Mouse (Mus musculus) adrenal gland, postnatal 10 days (tissue): ENCODE measurements at regions not wholly inside any gene's neighbourhood (a gene's known extent, or its start where the extent isn't known, plus 50 kb on each side); places are given as distances from the start of the nearest gene placed in this dataset.
"Not testable (repeated sequence)": the region's sequence is repeated elsewhere in the genome, so short reads cannot be mapped to it uniquely, and the experiment has no call there.

Experiments used
- DNase-seq: peaks from one replicate; pipeline ENCODE4 v3.0.0; 2021; ENCODE audit warnings: mixed read lengths

DNA sequence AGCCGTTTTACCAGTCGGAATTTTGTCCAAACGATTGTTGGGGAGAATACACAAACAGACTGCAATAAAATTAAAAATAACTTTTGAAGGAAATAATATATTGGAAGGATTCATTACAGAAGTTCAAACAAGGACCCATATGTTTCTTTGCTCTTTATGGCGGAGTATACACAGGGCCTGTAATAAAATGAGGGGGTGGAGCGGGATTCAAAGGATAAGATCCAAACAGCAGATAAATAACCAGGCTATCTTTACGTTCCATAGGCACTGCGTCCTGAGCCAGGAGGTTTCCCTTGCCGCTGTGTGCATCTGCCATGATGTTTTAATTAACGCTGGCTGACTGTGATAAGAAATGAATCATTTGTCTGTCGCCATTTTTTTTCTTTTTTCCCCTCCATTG is 490.6 kb upstream of the Sall1 start:
- DNase-seq: no peak

DNA sequence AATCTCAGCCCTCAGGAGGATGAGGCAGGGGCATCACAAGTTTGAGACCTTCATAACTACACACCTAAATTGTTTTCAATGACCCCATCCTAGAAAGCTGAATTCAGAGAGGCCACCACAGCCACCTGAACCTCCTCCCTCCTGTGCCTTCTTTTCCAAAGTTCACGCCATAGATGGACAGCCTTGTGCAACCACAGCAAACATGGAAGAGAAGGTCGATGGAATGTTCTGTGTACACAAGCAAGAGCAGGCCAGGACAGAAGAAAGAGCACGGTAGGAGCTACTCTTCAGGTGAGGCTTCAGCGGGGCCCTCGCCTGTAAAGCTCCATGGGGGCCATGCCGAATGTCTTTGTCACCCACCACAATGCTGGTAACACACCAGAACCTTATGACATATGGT is 481.1 kb upstream of the Sall1 start:
- DNase-seq: no peak

DNA sequence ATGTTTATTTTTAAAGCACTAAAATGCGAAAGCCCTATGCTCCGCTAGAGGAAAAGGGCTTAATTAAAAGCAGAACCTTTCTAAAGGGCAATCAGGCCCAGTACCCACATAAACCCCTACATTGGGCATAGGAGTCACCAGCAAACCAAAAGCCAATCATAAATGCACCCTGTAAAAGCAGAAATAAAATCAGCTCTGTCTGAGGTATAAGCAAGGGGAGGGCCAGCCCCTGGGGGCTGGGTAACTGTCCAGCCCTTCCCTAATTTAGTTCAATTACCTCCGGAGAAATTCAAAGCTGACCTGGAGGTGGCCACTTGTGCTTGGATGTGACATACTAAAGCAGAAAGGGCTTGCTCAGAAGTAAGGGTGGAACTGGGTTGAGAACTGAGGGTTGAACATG is 479.4 kb upstream of the Sall1 start:
- DNase-seq: no peak

DNA sequence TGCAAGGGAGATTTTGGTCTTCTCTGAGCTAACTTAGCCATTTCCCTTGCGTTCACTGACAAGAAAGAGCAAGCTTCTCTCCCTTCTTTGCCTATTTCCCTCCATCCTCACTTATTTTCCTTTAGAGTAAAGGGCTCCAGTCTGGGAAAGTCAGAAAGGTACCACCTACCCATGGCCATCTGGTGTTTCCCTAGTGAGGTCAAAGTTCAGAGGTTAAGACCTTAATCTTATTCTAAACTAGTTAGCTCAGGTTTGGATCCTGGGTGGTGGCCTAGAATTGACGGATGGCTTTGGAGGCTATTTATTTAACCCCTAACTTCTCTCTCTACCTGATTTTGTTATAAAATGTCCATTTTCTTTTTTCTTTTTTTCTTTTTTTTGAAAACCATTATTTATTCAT is 472.6 kb upstream of the Sall1 start:
- no peak for DNase-seq

DNA sequence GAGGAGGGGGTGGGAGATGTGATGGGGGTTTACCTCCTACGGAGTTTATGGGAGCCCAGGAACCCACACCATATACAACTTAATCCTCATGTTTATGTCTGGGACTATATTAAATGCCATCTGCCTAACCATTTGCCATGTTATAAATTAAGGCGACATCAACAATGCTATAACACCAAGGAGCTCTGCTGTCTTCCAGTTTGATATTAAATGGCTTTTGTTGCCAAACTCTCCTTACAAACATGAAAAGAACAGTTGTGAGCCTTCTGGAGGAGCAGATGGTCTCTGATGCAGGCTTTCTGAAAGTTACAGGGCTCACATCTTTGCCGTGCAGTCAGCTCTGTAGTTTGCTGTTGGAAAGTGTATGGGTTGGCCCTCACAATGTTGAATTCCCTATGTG is 470.3 kb upstream of the Sall1 start:
- no peak for DNase-seq

DNA sequence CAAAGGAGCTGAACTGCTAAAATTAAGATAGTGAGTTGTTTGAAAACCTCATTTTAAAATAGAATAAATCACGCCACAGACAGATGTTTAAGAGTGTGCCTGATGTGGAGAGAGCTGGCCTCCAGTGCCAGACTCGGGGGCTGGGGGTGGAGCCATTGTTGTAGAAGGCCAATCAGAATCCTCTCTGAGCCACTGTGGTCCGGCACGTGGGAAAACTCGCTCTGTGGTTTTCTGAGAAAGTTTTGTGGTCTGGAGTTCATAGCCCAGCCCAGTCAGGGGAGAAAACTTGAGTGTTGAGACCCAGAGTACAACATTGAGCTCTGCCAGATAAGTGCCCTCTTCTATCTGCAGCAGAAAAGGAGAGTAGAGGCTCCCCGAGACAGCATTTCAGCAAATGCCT is 463.7 kb upstream of the Sall1 start:
- no peak for DNase-seq

DNA sequence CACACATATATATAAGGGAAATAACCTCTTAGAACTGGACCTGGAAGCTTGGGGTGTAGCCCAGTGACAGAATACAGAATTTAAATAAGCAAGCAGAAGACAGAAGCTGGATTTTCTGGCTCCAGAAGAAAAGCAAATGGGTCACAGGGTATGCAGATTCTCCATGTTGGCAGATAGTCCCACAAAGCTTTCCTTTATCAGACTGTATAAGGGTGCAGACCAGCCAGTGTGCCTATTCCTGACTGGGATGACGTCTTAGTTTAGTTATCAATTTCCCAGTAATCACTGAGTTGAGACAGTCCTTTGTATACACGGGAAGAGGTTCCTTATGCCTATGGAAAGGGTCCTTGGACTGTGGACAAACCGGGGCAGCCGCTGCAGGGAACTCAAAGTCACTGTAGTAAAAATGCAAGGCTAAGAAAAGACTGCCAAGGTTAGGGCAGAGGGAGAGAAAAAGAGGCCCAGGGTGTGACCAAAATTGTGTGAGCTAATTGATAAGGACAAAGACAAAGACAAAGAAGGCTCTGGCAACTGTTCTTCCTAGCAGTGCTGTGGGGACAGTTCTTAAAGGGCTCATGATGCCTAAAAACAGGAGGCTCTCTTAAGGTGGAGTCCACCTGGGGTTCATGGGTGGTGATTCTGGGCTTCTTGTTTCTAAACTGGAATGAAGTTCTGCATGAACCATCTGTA is 459.7 kb upstream of the Sall1 start:
- no peak for DNase-seq

DNA sequence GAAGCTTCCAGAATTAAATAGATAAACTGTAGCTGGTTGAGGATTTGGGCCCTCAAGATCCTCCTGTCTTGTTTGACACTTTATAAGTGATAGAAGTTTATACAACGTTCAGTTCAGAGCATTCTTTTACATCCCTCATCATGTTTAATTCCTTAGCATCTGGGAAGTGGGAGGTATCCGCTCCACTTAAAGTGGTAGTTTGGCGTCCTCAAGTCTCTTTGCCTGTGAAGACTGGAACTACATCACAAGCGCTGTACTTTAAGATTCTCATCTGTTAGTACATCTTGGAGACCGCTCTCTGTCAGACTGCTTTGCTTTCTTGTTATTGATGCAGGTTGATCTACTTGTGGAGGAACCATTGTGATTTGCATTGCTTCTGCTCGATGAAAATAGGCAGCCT is 459.1 kb upstream of the Sall1 start:
- no peak for DNase-seq

DNA sequence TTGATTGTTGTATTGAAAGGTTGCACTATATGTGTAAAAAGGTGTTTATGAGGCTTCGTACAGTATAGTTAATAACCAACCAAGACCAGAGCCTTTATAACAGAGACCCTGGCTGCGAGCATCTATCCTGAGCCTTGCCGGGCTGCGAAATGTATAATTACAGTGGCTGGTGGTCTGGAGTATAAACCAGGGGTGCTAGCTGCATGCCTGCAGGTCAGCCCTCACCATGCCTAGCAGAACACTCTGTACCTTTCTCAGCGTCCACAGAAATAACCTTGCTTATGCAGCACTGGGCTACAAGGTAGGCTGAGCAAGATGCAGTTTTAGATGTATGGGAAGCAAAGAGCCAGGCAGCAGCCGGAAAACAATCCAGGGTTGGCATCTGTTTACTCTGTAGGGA is 457.8 kb upstream of the Sall1 start:
- no peak for DNase-seq

DNA sequence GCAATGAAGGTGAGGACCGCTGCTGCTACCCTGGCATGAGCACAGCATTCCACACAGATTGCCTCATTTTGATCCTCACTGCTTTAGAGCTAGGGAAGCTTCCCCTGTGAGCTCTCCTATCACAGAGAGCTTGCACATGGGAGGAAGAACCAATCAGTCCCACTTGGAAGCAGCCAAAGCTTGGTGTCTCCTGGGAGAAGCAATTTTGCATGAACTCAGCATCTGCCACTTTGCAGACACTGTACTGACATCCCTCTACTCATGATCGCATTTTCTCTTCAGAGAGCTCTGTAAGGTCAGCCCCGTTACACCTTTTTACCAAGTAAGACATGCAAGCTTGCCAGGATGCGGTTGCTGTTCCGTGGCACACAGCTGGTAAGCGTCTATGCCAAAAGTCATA is 455.9 kb upstream of the Sall1 start:
- DNase-seq: no peak

DNA sequence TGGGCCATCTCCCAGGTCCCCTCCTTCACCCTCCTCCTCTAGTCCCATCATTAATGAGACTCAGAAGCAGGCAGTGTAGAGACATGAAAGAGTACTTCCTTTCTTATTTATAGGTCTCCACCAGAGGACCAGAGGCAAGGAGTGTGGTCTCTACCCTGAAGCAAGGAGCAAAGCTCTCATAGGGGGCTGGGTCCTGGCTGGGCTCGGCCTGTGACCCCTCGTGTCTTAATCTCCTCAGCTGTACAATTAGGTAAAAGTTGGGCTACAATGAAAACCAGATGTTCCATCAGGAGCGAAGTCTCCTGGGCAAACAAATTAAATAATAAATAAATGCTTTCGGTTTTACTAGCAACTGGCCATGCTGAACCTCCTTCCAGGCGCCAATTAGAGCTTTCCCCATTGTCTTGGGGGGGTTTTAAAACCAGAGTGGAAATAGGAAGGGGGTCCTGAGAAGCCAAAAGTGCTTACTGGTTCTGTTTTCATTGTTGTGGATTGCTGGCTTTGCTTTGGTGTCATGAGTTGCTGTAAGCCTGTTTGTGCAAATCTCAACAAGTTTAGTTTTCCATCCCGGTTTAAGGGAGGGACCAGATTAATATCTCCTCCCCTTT is 454.2 kb upstream of the Sall1 start:
- DNase-seq: no peak

DNA sequence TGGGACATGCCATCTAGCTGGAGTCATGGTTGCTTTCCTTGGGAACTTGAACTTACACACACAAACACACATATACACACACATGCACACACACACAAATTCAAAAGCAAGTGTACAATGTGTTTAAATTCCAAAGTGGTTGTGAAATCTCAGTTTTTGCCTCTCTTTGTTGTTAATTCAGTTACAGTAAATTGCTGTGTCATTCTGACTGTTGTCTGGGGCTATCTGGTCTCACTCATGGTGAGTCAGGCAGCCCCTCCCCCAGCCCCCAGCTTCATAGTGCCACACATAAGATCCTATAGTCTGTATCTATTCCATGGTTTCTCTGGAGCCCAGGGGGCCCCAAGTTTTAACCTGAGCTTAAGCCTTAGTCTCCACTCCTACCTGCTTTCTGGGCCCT is 448.4 kb upstream of the Sall1 start:
- no peak for DNase-seq

DNA sequence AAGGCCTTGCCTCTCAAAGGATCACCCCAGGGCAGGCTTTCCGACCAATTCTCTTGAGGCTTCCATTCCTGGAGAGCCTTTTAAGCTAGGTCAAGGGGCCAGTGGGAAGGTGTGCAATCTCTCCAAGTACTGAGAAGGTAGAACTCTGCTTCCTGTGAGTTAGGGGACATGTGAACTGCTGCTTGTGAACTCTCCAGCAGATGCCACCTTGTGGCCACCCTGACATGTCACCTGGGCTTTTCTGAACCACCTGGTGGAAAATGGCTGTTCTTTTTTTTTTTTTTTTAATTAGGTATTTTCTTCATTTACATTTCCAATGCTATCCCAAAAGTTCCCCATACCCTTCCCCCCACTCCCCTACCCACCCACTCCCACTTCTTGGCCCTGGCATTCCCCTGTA is 438.5 kb upstream of the Sall1 start:
- DNase-seq: not testable (repeated sequence)

DNA sequence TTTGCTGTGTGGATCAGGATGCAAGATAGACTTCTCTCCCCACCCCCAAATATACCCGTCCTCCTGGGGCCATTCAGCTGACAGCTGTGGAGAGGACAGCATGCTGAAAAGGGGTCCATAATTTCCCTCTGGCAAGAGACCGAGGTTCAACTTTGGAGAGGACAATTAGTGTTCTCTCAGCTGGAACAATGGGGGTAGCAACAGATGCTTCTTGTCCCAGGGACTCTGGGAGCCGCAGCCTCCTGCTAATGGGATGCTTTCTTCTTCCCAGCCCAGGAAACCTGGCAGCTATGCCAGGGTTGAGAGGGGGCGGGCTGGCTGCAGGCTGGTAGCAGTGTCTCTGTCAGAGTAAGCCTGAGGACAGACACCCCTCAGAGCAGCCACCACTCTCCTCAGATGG is 433.0 kb upstream of the Sall1 start:
- no peak for DNase-seq

DNA sequence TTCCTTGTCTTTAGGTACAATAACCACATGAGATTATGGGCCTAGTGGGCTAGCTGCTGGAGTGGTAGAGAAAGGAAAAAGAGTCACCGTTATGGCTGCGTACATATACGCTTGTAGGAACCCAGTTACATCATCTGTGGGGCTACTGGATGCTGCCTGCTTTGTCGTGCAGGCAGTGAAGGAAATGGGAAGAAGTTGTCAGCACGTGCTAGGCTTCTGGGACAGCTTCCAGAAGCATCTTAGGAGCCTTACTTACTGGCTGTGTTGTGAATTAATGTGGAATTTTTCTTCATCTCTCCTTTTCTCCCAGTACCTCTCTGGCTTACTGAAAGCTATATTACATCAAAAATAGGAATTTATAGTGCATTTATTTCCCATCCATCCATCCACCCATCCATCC is 427.2 kb upstream of the Sall1 start:
- no peak for DNase-seq

DNA sequence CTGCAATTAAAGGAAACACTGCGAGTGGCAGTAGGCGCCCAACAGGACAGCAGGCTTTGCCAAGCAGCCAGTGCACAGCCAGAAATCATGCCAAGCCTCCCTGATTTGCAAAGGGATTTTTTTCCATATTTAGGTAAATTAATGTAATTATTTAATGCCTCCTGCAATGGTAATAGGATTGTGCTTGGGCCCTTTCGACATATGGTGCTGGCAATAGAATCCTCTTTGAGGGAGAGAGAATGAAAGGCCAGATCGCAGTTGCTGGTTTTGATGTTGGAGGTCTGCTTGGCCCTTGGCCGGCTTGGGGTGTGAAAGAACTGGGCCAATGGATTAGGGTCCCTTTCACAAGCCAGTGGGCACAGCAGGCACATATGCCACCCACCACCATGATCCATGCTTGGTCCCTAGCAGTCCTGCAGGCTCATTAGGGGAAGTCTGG is 424.8 kb upstream of the Sall1 start:
- DNase-seq: no peak

DNA sequence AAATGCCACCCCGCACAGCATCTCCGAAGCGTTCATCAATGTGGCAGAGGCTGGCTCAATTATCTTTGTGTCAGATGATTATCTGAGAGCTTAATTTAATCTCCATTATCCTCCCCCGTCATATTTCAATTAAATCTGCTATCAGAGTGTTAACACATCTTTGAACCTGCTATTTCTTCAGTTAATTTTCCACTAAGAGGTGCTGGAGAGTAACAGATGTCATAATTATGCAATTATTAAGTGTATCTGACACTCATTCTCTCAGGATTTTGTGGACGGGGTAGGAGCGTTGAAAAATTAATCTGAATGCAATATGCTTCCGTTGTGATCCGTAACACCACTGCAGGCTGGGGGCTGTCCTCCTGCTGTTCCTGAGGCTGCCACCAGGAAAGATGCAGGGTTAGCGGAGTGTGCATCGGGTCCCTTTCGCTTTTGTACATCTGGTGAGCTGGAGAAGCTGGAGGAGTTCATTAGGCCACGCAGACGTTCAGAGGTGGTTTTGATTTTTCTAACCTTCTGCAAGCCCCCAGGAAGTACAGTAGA is 421.3 kb upstream of the Sall1 start:
- DNase-seq: no peak

DNA sequence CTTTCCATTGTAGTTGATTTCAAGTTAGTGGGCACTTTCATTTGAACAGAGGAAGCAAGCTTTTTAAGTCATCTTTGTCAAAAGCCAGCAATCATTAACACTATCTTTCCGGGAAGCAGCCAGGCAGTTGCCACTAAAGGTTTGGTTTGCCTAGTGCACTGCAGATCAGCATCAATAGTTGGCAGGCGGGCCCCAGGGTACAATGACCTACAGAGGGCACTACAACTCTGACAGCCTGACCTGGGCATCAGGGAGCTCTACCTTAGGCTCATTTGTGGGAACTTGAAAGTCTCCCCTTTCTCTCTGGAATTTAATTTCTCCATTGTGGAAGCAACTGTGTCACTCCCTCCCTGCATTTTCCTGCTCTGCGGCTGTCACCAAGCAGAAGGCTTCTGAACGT is 412.6 kb upstream of the Sall1 start:
- DNase-seq: no peak

DNA sequence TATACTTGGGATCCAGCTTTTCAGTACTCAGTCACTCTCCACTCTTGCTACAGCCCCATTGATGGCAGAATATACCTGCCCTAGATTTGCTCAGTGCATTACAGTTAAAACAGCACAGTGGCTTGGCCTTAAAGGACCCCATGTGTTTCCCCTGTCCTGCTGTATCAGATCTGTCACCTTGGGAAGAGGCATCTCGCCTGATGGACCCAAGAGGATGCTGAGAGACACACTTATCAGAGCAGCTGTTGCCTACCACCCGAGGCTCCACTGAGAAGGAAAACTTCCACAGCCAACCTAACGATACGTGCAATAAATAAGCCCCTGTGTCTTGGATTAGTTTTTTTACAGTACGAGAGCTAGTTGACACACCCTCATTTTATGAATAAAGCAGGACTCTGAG is 411.8 kb upstream of the Sall1 start:
- no peak for DNase-seq

DNA sequence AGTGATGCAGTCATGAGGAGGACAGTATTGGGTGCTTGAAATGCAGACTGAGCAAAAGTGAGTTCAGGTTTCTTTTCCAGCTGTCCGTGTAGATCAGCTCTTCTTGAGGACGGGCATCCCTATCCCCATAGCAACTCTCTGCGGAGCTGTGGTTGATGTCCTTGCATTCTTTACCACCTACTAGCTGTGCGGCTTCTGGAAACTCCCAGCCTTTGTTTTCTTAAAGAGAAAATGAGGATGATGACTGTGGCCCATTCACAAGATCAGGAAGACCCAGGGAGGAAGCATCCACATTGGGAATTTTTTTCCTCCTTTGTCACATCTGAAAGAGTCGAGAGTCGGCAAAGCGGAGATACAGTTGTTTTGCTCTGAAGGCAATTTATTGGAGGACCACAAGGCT is 410.2 kb upstream of the Sall1 start:
- DNase-seq: no peak

DNA sequence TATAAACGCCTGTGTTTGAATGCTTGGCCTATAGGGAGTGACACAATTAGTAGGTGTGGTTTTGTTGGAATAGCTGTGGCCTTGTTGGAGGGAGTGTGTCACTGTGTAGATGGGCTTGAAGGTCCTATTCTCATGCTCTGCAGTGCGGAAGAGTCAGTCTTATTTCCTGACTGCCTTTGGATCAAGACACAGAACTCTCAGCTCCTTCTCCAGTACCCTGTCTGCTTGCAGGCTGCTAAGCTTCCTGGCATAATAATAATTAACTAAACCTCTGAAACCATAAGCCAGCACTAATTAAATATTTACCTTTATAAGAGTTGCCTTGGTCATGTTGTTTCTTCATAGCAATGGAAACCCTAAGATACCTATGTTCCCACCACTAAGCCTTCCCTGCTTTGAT is 409.8 kb upstream of the Sall1 start:
- no peak for DNase-seq

DNA sequence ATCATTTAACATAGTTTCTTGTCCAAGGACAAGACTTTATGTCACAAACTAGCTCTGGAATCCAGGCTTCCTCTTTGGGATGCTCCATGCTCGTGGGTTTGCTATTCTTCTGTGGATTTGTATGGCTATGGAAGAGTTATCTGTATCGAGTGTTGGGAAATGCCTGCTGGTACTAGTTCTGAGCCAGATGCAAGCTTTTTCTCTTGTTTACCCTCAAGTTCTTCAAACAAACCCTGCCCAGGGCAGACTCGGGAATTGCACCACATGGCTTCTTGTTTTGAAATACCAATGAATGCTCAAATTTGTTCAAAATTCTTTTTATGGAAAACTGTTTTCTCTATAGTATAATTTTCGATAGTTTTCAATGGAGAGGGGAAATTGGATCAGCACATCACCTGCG is 400.5 kb upstream of the Sall1 start:
- no peak for DNase-seq

DNA sequence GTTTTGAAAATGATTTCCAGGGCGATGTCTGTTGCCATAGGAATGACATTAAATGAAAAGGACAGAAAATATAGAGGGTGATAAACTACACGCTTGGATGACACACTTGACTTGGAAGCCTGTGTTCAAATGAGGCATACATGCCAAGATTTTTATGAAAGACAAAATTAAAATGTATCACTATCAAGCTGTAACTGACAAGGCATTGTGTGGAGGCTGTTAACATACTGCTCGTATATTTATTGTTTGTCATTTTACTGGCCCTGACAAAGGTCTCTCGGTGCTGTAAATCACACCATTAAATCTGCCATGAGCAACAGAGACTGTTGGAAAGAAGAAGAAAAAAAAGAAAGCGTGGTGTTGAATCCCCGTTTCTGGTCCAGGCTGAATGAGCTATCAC is 395.3 kb upstream of the Sall1 start:
- DNase-seq: no peak

DNA sequence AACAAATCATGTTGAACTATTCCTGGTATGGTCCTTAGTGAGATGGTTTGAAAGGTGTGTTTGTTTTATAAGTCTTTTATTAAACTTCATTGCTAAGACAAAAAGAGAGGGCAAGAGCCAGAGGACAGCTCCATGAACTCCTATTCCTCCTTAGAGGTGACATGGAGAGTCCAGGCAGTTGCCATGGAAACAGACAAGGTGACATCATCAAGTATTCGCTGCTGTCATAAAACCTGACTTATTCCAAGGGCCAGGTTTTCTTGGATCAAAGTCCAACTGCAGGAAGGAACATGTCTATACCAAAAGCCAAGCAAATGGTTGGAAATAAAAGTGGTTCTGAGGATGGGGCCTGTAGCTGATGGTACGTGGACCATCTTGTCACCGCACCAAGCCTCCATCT is 383.0 kb upstream of the Sall1 start:
- DNase-seq: no peak
